Mouse (Mus musculus) neural tube, postnatal 0 days (tissue): Measurements from ENCODE around the gene Commd4. TPM values are rescaled to one million over a fixed set of nuclear protein-coding genes. Genes with fewer than 3 reads are reported as not detected.

ENCODE experiments used
- polyA plus RNA-seq: library from polyadenylated mRNA; unstranded; fragments of >200 nt; fragmentation: Nextera tagmentation; extraction: Ambion mirVana; gene quantifications from 2 replicates; pipeline ENCODE4 v1.2.1, GENCODE M21; 2015

Gene Commd4
- polyA plus RNA-seq: 159 and 169 TPM in 2 replicates

DNA sequence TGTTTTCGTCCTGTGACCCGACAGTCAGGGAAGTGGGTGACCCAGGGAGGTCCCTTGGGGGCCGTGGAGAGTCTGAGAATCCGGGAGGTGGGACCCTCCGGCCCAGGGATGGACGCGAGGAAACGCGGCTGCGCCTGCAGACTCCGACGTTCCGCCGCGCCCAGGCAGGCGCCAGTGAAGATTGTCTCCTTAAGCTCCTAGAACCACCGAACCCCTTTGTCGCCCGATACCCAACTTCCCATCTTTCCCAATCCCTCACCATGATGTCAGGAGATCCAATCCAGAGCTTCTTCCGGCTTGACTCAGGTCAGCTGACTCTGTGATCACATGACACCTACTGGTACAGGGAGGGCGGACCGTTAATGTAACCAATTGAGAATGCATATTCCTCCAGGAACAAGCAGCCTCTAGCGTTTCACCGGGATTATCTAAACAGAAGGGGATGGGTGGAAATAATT, at the start of gene Commd4:
TSS of gene Commd4 (minus strand) at position 319 of the 458 bp plus-strand sequence.

DNA sequence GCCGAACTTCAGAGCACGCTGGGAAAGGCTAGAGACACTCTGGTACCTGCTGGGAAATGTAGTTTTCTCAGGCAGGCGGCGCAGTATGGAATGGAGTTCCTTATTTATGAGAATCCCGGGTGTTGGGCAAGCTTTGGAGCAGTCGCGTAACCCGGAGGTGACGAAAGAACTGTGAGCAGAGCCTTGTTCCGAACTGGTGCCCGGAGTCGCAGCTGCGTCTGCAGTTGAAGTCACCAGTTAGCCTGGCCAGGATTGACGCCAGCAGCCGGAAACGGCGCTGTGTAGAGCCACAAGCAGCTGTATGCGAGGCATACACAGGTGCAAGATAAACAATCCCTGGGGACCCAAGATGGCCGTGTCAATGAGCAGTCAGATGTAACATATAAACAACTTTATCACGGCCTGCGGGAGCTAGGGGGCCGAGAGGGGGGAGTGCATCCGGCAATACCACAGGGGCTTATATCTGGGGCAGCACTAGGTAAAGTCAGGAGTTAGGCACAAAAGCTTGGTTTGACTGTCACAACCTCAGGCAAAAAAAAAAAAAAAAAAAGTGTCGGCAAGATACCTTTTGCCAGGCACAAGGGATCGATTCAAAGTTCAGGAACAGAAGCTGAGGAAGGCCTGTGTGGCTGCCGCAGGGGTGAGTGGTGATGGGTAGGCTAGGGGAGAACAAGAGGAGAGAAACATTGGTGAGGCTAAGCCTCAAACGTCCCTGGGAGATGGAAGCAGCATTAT, 9.8 kb downstream of the Commd4 start, which contains the start of gene Neil1:
TSS of gene Neil1 (minus strand) at position 162 of the 735 bp plus-strand sequence.

DNA sequence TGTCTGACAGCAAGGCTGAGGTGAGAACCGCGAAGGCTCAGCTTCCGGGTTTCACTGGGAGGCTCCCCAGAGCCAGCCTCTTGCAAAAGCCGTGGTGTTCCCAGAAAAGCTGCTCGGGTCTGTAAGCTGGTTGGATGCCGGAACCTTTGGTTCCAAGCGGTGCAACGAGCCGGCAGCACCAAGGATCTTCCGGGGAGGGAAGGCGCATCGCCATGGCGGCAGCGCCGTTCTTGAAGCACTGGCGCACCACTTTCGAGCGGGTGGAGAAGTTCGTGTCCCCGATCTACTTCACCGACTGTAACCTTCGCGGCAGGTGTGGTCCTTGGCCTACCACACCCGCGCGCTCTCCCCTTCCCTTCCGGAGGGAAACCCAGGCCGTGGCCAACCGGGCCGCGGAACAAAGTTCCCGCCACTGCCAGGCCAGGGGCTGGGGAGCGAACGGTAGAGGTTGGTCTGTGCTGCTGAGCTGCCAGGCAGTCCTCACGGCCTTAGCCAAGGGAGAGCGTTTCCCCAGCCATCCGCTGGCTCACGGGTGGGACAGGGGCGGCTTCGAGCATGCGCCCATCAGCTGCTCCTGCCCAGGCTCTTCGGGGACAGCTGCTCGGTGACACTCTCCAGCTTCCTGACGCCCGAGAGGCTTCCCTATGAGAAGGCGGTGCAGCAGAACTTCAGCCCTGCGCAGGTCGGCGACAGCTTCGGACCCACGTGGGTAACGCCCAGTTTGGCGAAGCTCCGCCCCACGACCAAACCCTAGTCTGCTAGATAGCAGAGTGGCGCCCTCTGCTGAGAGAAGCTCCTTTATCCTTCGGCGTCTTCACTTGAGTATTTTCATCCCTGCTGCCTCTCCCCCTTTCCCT, 27.3 kb downstream of the Commd4 start, which contains the start of gene Man2c1:
TSS of gene Man2c1 (plus strand) at position 114 of the 857 bp plus-strand sequence.

Other genes with a start within 250 kb of the Commd4 start
- gene Snx33, start 230.0 kb downstream of the Commd4 start, polyA plus RNA-seq: 2.2 and 2.4 TPM in 2 replicates
- gene Imp3, start 220.9 kb downstream of the Commd4 start, polyA plus RNA-seq: 75.1 and 81.8 TPM in 2 replicates
- 21.9 and 23.8 TPM in 2 replicates for gene Snupn, start 207.5 kb downstream of the Commd4 start, polyA plus RNA-seq
- 24.4 and 26.9 TPM in 2 replicates for gene Ptpn9, start 163.4 kb downstream of the Commd4 start, polyA plus RNA-seq
- gene Sin3a, start 86.3 kb downstream of the Commd4 start, polyA plus RNA-seq: 12.5 and 12.6 TPM in 2 replicates
- 64.4 and 70.1 TPM in 2 replicates for gene Man2c1, start 27.6 kb downstream of the Commd4 start, polyA plus RNA-seq
- 6.8 and 7.1 TPM in 2 replicates for gene Neil1, start 10.0 kb downstream of the Commd4 start, polyA plus RNA-seq
- not detected in 2 replicates for gene Trcg1, start 78.2 kb upstream of the Commd4 start, polyA plus RNA-seq
- 5.3 and 6.6 TPM in 2 replicates for gene 1700017B05Rik, start 104.3 kb upstream of the Commd4 start, polyA plus RNA-seq